Mouse (Mus musculus) liver, embryonic 16.5 days (tissue): ENCODE measurements around the gene Sacs. TPM values are rescaled to one million over a fixed set of nuclear protein-coding genes. Genes with fewer than 3 reads are reported as not detected.

Experiments
- ATAC-seq: fragments of 200-750 bp; cut with Nextera tagmentation; 2 replicates; pipeline ENCODE4 v1.8.0; 2017; ENCODE audit warnings: low read depth, mild to moderate bottlenecking, moderate number of reproducible peaks, moderate library complexity
- H3K27ac ChIP-seq: fragments of 300-500 bp; sonication (generic); 2 replicates; pipeline ENCODE4 v1.5.1; 2014; ENCODE audit warnings: mild to moderate bottlenecking, low read length
- H3K27me3 ChIP-seq: fragments of 300-500 bp; sonication (generic); 2 replicates; pipeline ENCODE4 v1.6.1; 2014; ENCODE audit warnings: low read depth, low read length, mixed read lengths; ENCODE audit not compliant: control insufficient read depth, insufficient read depth
- H3K36me3 ChIP-seq: fragments of 300-500 bp; sonication (generic); 2 replicates; pipeline ENCODE4 v1.6.1; 2014; ENCODE audit warnings: mild to moderate bottlenecking; ENCODE audit not compliant: control insufficient read depth, insufficient read depth
- H3K4me1 ChIP-seq: fragments of 300-500 bp; sonication (generic); 2 replicates; pipeline ENCODE4 v1.6.1; 2014; ENCODE audit warnings: low read depth, low read length, mixed read lengths; ENCODE audit not compliant: control insufficient read depth
- H3K4me2 ChIP-seq: fragments of 300-500 bp; sonication (generic); 2 replicates; pipeline ENCODE4 v1.6.1; 2014; ENCODE audit warnings: low read depth, low read length, mixed read lengths
- H3K4me3 ChIP-seq: fragments of 300-500 bp; sonication (generic); 2 replicates; pipeline ENCODE4 v1.5.1; 2014; ENCODE audit warnings: low read depth, mild to moderate bottlenecking, low read length
- H3K9ac ChIP-seq: fragments of 300-500 bp; sonication (generic); 2 replicates; pipeline ENCODE4 v1.6.1; 2014; ENCODE audit warnings: low read depth, low read length
- H3K9me3 ChIP-seq: fragments of 300-500 bp; sonication (generic); replicated peaks from 2 replicates; pipeline ENCODE4 v1.6.1; 2016; ENCODE audit warnings: low read length; ENCODE audit not compliant: control insufficient read depth
- WGBS: fragments of 180-500 bp; shearing (Covaris S2); extraction: QIAGEN DNeasy Blood & Tissue Kit; methylation state at CpG from one replicate; pipeline ENCODE4 v1.1.7; 2014; ENCODE audit not compliant: insufficient replicate concordance; 5-methylcytosine and 5-hydroxymethylcytosine counted together
- polyA plus RNA-seq: library from polyadenylated mRNA; unstranded; fragments of >200 nt; fragmentation: Nextera tagmentation; extraction: Ambion mirVana; gene quantifications from 2 replicates; pipeline ENCODE4 v1.2.1, GENCODE M21; 2015

Gene Sacs
- polyA plus RNA-seq, 1 experiment from 2014 or later: 0.96 TPM

- ATAC-seq: no peak
- Histone ChIP-seq H3K4me3 (no peak overlapping the region), H3K9me3 (no peaks in the 10 kb centered on the region), H3K27me3 (no peaks in the 10 kb centered on the region), H3K4me1 (no peaks in the 10 kb centered on the region), H3K4me2 (no peak overlapping the region), H3K9ac (no peak overlapping the region), H3K27ac (no peak overlapping the region), H3K36me3 (no peaks in the 10 kb centered on the region)
- 56% methylated on average over 6 of the region's 6 CpGs for WGBS
Observed at GRCm38 (mm10) chr14:61222506-61222905, 84.2 kb downstream of the Sacs start.

GRCm38 (mm10) chr14:61223740-61224139 lies 85.5 kb downstream of the Sacs start:
- WGBS: 63% methylated on average over 4 of the region's 4 CpGs
- no peak overlapping the region for H3K9ac ChIP-seq
- H3K4me1 ChIP-seq: no peaks in the 10 kb centered on the region
- H3K27me3 ChIP-seq: no peaks in the 10 kb centered on the region
- H3K36me3 ChIP-seq: no peaks in the 10 kb centered on the region
- H3K27ac ChIP-seq: no peak overlapping the region
- H3K4me2 ChIP-seq: no peak overlapping the region
- ATAC-seq: no peak
- no peak overlapping the region for H3K4me3 ChIP-seq
- H3K9me3 ChIP-seq: no peaks in the 10 kb centered on the region

- no peak for ATAC-seq
- Histone ChIP-seq H3K9ac (no peak overlapping the region), H3K4me3 (no peak overlapping the region), H3K4me2 (no peak overlapping the region), H3K9me3 (no peaks in the 10 kb centered on the region), H3K27me3 (no peaks in the 10 kb centered on the region), H3K27ac (no peak overlapping the region), H3K4me1 (peaks cover 4% of the 10 kb centered on the region; the same call in 1 of the 2 replicates), H3K36me3 (no peaks in the 10 kb centered on the region)
- WGBS: 64% methylated on average over 5 of the region's 5 CpGs
Observed at GRCm38 (mm10) chr14:61224387-61225077, 86.3 kb downstream of the Sacs start.

GRCm38 (mm10) chr14:61226151-61226550 lies 87.9 kb downstream of the Sacs start:
- WGBS: 65% methylated on average over 1 of the region's 1 CpGs
- H3K4me3 ChIP-seq: no peak overlapping the region
- H3K4me2 ChIP-seq: no peak overlapping the region
- H3K9ac ChIP-seq: no peak overlapping the region
- no peak for ATAC-seq
- no peaks in the 10 kb centered on the region for H3K9me3 ChIP-seq
- no peak overlapping the region for H3K27ac ChIP-seq
- H3K27me3 ChIP-seq: no peaks in the 10 kb centered on the region
- peaks cover 14% of the 10 kb centered on the region for H3K4me1 ChIP-seq
- H3K36me3 ChIP-seq: no peaks in the 10 kb centered on the region

DNA sequence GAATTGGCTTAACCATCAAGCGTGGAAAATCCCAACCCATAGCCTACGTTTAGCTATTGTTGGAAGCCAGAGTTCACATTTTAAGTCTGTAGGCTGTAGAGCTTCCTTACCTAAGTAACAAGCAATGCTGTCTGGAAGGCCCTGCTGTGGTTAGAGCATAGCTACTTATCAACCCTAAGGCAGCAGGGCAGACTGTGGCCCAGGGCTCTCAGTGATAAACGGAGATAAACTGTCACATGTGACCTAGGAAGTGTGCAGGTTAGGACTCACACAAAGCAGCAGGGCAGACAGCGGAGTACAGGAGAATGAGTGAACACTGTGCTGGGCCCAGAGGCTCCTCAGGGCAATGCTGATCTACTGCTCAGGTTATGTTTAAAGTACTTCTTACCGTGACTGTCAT lies 91.5 kb downstream of the Sacs start:
- Histone ChIP-seq H3K4me3 (no peak overlapping the region), H3K36me3 (no peaks in the 10 kb centered on the region), H3K9me3 (no peaks in the 10 kb centered on the region), H3K9ac (no peak overlapping the region), H3K27ac (no peak overlapping the region), H3K27me3 (no peaks in the 10 kb centered on the region), H3K4me1 (peaks cover 14% of the 10 kb centered on the region), H3K4me2 (peak overlapping the region; percentile 12; the same call in 1 of the 2 replicates)
- 27% methylated on average over 5 of the region's 5 CpGs for WGBS
- ATAC-seq: peak; percentile 95

- Histone ChIP-seq H3K27me3 (no peaks in the 10 kb centered on the region), H3K4me3 (no peak overlapping the region), H3K4me2 (peak overlapping the region; percentile 12; the same call in 1 of the 2 replicates), H3K27ac (no peak overlapping the region), H3K36me3 (no peaks in the 10 kb centered on the region), H3K9me3 (no peaks in the 10 kb centered on the region), H3K9ac (no peak overlapping the region), H3K4me1 (peaks cover 14% of the 10 kb centered on the region)
- 46% methylated on average over 4 of the region's 4 CpGs for WGBS
- peak; percentile 62; the same call in 1 of the 2 replicates for ATAC-seq
Observed at GRCm38 (mm10) chr14:61230179-61230578, 91.9 kb downstream of the Sacs start.

DNA sequence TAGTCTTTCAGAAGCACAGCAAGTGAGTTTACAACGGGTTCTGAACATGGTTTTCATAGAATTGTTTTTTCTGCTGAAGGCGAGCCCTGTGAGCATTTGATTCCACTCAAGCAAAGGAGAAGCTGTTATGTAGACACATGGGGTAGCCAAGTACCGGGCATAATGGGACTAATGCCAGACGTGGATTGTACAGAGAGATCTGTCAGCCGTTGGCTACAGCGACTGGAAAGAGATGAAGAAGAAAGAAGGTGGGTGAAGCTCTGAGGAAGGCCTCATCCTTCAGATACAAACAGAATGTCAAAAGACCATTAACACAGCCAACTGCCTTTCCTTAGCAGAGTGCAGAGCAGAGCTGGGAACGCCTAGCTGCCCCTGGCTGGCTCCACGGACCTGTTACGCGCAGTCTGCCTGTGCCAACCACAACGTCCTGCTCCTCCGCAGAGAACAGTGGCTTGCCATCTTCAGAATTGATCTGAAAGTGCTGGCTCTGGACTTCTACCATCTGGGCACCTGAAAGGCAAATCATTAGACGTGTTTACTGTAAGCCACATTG lies 93.8 kb downstream of the Sacs start:
- ATAC-seq: no peak
- Histone ChIP-seq H3K4me1 (peaks cover 14% of the 10 kb centered on the region), H3K9ac (no peak overlapping the region), H3K36me3 (no peaks in the 10 kb centered on the region), H3K9me3 (no peaks in the 10 kb centered on the region), H3K27me3 (no peaks in the 10 kb centered on the region), H3K27ac (no peak overlapping the region), H3K4me2 (no peak overlapping the region), H3K4me3 (no peak overlapping the region)
- WGBS: 78% methylated on average over 13 of the region's 13 CpGs

GRCm38 (mm10) chr14:61235846-61236474 lies 97.7 kb downstream of the Sacs start:
- Histone ChIP-seq H3K4me3 (no peak overlapping the region), H3K4me2 (no peak overlapping the region), H3K9ac (no peak overlapping the region), H3K9me3 (no peaks in the 10 kb centered on the region), H3K4me1 (no peaks in the 10 kb centered on the region), H3K27ac (no peak overlapping the region), H3K36me3 (no peaks in the 10 kb centered on the region), H3K27me3 (no peaks in the 10 kb centered on the region)
- WGBS: 55% methylated on average over 5 of the region's 5 CpGs
- ATAC-seq: no peak

- H3K4me3 ChIP-seq: no peak overlapping the region
- H3K4me2 ChIP-seq: no peak overlapping the region
- no peak overlapping the region for H3K9ac ChIP-seq
- 34% methylated on average over 4 of the region's 4 CpGs for WGBS
- H3K36me3 ChIP-seq: no peaks in the 10 kb centered on the region
- no peak overlapping the region for H3K27ac ChIP-seq
- no peaks in the 10 kb centered on the region for H3K27me3 ChIP-seq
- H3K9me3 ChIP-seq: no peaks in the 10 kb centered on the region
- ATAC-seq: no peak
- H3K4me1 ChIP-seq: no peaks in the 10 kb centered on the region
Observed at GRCm38 (mm10) chr14:61237101-61237654, 98.9 kb downstream of the Sacs start.
